Comparison of ENCODE assay signal across 20 mouse cellular contexts in the genomic region with DNA sequence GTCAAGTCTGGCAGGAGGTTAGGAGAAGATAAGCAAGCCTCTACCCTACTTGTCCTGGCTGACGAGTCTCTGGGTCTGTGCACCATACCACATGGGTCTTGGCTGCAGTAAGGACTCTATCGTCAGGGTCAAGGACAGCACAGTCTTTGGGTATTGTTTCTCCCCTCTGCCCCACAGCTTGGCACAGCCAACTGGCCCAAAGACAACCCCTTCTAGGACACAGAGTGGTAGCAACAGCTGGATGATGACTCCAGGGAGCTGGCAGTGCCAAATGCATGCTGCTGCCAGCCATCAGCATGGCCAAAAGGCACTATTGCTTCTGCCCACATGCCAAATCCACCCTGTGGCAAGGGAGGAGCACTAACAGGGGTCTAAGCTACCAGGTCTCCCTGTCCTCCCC. TPM values are rescaled to one million over a fixed set of nuclear protein-coding genes. Genes with fewer than 3 reads are reported as not detected.
DNase-seq lines count a peak whose midpoint lies in the region; ATAC-seq and TF ChIP-seq lines count a peak whose summit lies in the region.
"Had no signal": no experiment of that assay in that cellular context is flagged by ENCODE, and none has a peak within 500 bp of the region (broad histone marks: within the 10 kb centered on the region; RNA-seq: fewer than 3 reads in every experiment).

No protein-coding gene starts in this region.

- no peak for TF ChIP-seq CTCF in heart, adult 2 months (IDR thresholded peaks at IDR 0.05)

- H3K27ac ChIP-seq in heart, adult 2 months = peak overlapping the region; percentile 67
- no peak overlapping the region for H3K27ac ChIP-seq in midbrain, embryonic 11.5 days (ENCODE audit: low read depth, low read length)
- H3K27ac ChIP-seq: hindbrain, embryonic 15.5 days; kidney, postnatal 0 days; limb, embryonic 12.5 days; liver, embryonic 15.5 days; neural tube, embryonic 13.5 days had no signal

- TF ChIP-seq POLR2A in heart, adult 2 months (IDR thresholded peaks at IDR 0.05; ENCODE audit: insufficient read depth, low read depth, low read length) = no peak

- no peaks in the 10 kb centered on the region; the same call in 1 of the 2 replicates for H3K4me1 ChIP-seq in heart, adult 2 months (ENCODE audit: control insufficient read depth, insufficient read depth, low read length)
- H3K4me1 ChIP-seq in midbrain, embryonic 11.5 days (ENCODE audit: control insufficient read depth, insufficient read depth, low read length) = no peaks in the 10 kb centered on the region
- H3K4me1 ChIP-seq: hindbrain, embryonic 15.5 days; limb, embryonic 12.5 days; neural tube, embryonic 13.5 days had no signal

- peak; percentile 64; the same call in 1 of the 2 replicates for TF ChIP-seq EP300 in heart, adult 2 months (IDR thresholded peaks at IDR 0.05; ENCODE audit: insufficient read depth, low read depth, low read length)

- H3K79me2 ChIP-seq in heart, adult 2 months (replicated peaks; ENCODE audit: control insufficient read depth, insufficient read depth, low read length) = no peaks in the 10 kb centered on the region

- no peak overlapping the region for H3K9ac ChIP-seq in heart, adult 2 months (ENCODE audit: low read depth, low read length)
- no peak overlapping the region for H3K9ac ChIP-seq in midbrain, embryonic 11.5 days (ENCODE audit: low read length)
- H3K9ac ChIP-seq: hindbrain, embryonic 15.5 days; limb, embryonic 12.5 days; liver, embryonic 15.5 days; neural tube, embryonic 13.5 days had no signal

- ATAC-seq in midbrain, embryonic 11.5 days (ENCODE audit: low FRiP score) = no peak
- ATAC-seq: forebrain, embryonic 14.5 days; intestine, postnatal 0 days had no signal

- no peaks in the 10 kb centered on the region for H3K9me3 ChIP-seq in midbrain, embryonic 11.5 days (ENCODE audit: control insufficient read depth, low read length)
- H3K9me3 ChIP-seq: hindbrain, embryonic 15.5 days; limb, embryonic 12.5 days; liver, embryonic 15.5 days; neural tube, embryonic 13.5 days had no signal

- no peak overlapping the region for H3K4me3 ChIP-seq in heart, adult 2 months
- H3K4me3 ChIP-seq in midbrain, embryonic 11.5 days (ENCODE audit: low read depth, low read length) = no peak overlapping the region
- H3K4me3 ChIP-seq: erythroblast, embryonic 14.5 days; hindbrain, embryonic 15.5 days; limb, embryonic 12.5 days; liver, embryonic 15.5 days; megakaryocyte, embryonic 14.5 days; neural tube, embryonic 13.5 days had no signal

- DNase-seq in adrenal gland, adult 2 months = peak; percentile 74
- DNase-seq in adrenal gland, adult 18-20 months (ENCODE audit: low spot score in 2 of 2) = no peak
- peak; percentile 54 to 81 for DNase-seq in heart, adult 2 months
- DNase-seq in heart, adult 8-10 months (ENCODE audit: low spot score) = no peak
- DNase-seq in adipocyte (ENCODE audit: low spot score) = peak; percentile 77
- DNase-seq in gastrocnemius, postnatal 14 days = peak; percentile 59
- no peak for DNase-seq in right cerebral cortex, adult 18-20 months
- no peak for DNase-seq in midbrain, embryonic 11.5 days (ENCODE audit: low spot score, missing footprints)
- DNase-seq: cerebellum, adult 11 months; lung, postnatal 10 days; thymus, postnatal 36 days had no signal

- peaks cover 4% of the 10 kb centered on the region; the same call in 1 of the 2 replicates for H3K36me3 ChIP-seq in heart, adult 2 months (ENCODE audit: control insufficient read depth, insufficient read depth, low read length)
- H3K36me3 ChIP-seq in midbrain, embryonic 11.5 days (ENCODE audit: control insufficient read depth, insufficient read depth, low read length) = no peaks in the 10 kb centered on the region
- H3K36me3 ChIP-seq: hindbrain, embryonic 15.5 days had no signal

- H3K4me2 ChIP-seq in midbrain, embryonic 11.5 days = no peak overlapping the region
- H3K4me2 ChIP-seq: hindbrain, embryonic 15.5 days; limb, embryonic 12.5 days; liver, embryonic 15.5 days; neural tube, embryonic 13.5 days had no signal

- WGBS in heart, adult 2 months = 40% methylated on average over 2 of the region's 2 CpGs
- 77% methylated on average over 2 of the region's 2 CpGs for WGBS in midbrain, embryonic 11.5 days

- intact Hi-C loops in heart, adult 2 months (cut with DNase I) = loop anchor here (5.0 kb wide), 1 partner anchor 310 kb away; no protein-coding TSS in a partner anchor
- intact Hi-C loops in gastrocnemius, postnatal 14 days (cut with DNase I; ENCODE audit: low total_unique reads) = no loop called here

- H3K27me3 ChIP-seq in heart, adult 2 months (ENCODE audit: control insufficient read depth, insufficient read depth, low read length) = no peaks in the 10 kb centered on the region
- H3K27me3 ChIP-seq in midbrain, embryonic 11.5 days (ENCODE audit: control insufficient read depth, insufficient read depth, low read length) = no peaks in the 10 kb centered on the region
- H3K27me3 ChIP-seq: hindbrain, embryonic 15.5 days; limb, embryonic 12.5 days; liver, embryonic 15.5 days; neural tube, embryonic 13.5 days had no signal

RNA-seq across cellular contexts. Expression of a gene that starts 27.5 kb away (rescaled TPM):
- 100 to 1,000 TPM; 290 to 315 TPM for total RNA-seq in adrenal gland, adult 2 months (2021)
- polyA plus RNA-seq in adrenal gland, adult 2 months (2012; rRNA removed) = 141 and 188 TPM in 2 replicates
- total RNA-seq in adrenal gland, adult 18-20 months (2021) = 100 to 1,000 TPM; 319 to 568 TPM
- 100 to 1,000 TPM; 783 to 919 TPM for total RNA-seq in heart, adult 2 months (2021)
- polyA plus RNA-seq in heart, adult 2 months (2012; rRNA removed) = 468 and 899 TPM in 2 replicates
- total RNA-seq in heart, adult 8-10 months (2022) = 1,000 to 10,000 TPM in 1 of 4 experiments, 100 to 1,000 TPM in 3; 923 to 1,131 (median 957) TPM
- total RNA-seq in gastrocnemius, postnatal 14 days (2021) = 100 to 1,000 TPM; 498 to 743 TPM
- 0.93 and 1.8 TPM in 2 replicates for polyA plus RNA-seq in midbrain, embryonic 11.5 days (2014; fragmentation: Nextera tagmentation; extraction: Ambion mirVana)

Comparison
In these comparisons a context has a peak if more than half of its experiments do, and no peak if none do; other contexts are left out.
1. DNase-seq: peak in adrenal gland, adult 2 months (single experiment), heart, adult 2 months (2 of 2), adipocyte (single experiment) and gastrocnemius, postnatal 14 days (single experiment); none in adrenal gland, adult 18-20 months (0 of 2), heart, adult 8-10 months (single experiment), right cerebral cortex, adult 18-20 months (single experiment) and midbrain, embryonic 11.5 days (single experiment).